Mouse (Mus musculus) brain, embryonic 18.5 days (tissue): ENCODE results near the gene Slc41a1.
"Not testable (repeated sequence)": the region's sequence is repeated elsewhere in the genome, so short reads cannot be mapped to it uniquely, and the experiment has no call there.

Experiments used
- DNase-seq: peaks from one replicate; pipeline ENCODE4 v3.0.0-alpha.2; 2012; ENCODE audit warnings: low read depth, low spot score

Gene Slc41a1

DNA sequence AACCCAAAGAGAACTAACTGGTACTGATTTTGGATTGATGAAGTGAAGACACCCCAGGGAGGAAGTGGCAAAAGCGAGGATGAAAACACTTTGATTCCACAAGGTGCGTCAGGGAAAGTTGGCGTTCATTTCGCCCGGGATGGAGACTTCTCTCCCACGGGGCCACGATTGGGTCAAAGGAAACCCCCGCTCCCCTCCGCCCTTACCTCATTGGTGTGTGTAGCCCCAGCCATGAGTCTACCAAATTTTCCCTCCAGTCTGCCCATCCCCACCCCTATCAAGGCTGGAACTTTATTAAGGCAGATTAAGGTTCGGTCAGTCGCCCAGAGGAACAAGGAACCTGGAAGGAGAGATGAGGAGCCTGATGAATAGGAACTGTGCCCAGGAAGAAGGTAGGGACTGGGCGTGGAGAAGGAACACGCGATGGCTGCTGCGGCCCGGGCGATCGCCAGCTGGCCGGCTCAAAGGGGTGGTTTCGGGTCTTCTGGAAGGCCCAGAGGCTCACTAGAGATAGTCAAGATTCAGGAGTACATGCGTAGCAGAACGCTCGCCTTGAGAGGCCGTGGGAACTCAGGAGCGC lies at the start of gene Slc41a1:
Slc41a1 (plus strand) TSS at position 287 of the 580 bp plus-strand sequence.
- no peak for DNase-seq

DNA sequence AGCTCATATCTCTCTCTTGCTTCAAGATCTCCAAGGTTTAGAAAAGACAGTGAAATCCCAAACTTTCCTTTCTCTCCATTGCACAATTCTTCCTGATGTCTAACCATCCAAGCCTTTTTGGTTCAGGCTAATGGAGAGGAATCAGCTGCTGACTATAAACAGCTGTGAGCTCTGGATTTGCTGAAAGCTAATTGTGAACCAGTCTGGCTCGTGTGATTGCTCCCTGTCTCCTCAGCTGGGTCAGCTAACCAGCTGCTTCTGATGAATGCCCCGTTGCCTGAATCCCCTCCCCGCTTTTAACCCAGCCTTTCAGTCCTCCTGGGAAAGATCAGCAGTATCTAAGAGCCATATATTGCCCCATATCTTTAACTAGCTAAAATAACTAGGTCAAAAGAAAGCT lies 32.7 kb upstream of the Slc41a1 start:
- DNase-seq: no peak

DNA sequence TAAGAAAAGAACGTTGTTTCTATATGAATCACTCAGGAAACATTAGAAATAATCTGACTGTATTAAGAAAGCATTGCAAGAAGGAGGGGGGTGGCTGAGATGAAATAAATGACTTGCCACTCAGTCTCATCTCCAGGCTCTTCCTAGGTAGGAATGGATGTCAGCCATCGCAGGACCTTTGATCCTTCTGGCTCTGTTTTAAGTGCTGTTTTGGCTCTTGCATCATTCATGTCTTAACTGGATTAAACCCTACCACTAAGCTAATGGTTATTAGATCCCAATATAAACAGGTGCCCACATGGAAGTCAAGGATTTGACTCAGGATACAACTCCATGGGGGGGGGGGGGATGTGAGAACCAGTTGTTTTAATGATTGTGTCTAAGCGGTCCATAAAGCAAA lies 32.1 kb upstream of the Slc41a1 start:
- DNase-seq: no peak

DNA sequence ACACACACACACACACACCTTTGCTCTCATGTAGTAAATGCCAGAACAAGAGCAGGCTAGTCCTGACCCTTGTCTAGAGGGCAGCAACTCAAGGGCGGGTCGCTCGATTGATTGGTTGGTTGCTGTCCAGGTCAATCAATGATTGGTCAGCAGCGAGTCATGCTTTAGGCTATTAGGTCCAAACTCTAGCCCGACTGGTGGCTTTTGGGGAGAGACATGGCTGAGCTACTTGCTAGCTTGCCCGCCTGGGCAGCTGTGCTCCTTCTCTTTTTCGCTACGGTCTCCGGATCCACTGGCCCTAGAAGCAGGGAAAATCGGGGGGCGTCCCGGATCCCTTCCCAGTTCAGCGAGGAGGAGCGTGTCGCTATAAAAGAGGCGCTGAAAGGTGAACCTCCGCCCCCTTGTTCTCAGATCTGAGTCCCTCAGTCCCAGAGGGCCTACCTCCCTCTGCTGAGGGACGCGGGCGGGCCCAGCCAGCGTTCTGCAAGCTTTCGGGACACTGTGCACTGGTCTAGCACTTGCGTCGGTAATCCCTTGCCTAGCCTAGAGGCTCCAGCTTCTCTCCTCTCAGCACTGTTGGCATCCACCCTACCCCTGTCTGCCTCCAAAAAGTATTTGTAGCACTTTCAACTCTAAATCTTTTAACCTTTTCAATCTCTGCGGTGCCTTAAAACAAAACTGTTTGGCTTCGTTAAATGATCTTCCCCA lies 29.9 kb upstream of the Slc41a1 start, which contains the start of gene Pm20d1:
Pm20d1 (plus strand) TSS at position 180 of the 708 bp plus-strand sequence.
- DNase-seq: no peak

DNA sequence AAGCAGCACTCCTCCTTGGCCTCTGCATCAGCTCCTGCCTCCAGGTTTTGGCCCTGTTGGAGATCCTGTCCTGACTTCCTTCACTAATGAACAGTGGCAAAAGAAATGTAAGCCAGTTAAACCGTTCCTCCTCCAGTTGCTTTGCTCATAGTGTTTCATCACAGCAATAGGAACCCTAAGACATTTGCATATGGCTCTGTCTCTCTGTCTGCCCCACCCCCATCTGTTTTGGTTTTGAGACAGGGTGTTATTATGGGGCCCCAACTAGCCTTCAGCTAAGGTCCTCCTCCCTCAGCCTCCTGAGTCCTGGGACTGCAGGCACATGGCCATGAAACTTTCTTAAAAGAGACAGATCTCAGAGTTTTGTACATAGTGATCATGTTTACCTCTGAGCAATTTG lies 27.3 kb upstream of the Slc41a1 start:
- DNase-seq: no peak

DNA sequence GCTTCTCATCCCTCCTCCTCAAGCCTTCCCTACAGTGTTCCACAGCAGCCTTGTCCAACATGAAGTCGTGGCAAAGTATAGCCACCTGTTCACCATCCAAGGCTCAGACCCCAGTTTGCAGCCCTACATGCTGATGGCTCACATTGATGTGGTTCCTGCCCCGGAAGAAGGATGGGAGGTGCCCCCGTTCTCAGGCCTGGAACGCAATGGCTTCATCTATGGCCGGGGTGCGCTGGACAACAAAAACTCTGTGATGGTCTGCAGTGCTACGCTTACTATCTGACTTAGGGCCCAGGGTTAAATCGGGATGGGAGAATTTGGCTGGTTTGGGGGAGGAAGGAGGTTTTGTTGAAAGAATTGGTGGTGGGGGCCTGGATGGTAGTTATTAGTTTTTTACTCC lies 26.2 kb upstream of the Slc41a1 start:
- no peak for DNase-seq

DNA sequence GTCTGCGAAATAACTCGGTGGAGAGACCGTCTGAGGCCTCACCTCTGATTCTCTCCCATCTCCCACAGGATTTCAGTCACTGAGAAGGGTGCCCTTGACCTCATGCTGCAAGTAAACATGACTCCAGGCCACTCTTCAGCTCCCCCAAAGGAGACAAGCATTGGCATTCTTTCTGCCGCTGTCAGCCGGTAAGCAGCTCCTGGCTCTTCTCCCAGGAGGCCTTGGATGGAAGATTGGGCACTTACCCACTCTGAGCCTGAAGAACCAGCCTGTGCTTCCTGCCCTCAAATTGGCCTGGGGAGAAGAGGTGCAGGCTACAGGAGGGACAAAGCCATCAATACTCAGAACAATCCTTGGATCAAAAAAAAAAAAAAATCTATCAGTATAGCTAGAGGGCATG lies 24.6 kb upstream of the Slc41a1 start:
- DNase-seq: no peak

DNA sequence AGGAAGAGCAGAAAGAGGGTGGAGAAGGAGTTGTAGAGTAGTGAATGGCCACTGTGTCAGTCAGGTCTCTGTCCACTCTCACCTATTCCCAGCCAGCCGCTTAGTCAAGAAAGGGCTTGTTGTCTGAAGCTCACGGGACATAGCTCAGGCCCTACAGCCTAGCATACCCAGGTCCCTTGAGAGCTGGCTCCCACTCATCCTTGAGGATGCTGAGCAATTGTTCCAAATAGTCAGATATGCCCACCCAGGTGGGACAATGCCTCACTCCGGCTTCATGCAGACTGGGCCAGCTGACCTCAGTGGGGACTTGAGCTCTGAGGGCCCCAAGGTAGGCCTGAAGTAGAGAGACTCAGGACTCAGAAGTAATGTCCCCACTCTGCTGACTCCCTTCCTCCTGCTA lies 23.1 kb upstream of the Slc41a1 start:
- no peak for DNase-seq

DNA sequence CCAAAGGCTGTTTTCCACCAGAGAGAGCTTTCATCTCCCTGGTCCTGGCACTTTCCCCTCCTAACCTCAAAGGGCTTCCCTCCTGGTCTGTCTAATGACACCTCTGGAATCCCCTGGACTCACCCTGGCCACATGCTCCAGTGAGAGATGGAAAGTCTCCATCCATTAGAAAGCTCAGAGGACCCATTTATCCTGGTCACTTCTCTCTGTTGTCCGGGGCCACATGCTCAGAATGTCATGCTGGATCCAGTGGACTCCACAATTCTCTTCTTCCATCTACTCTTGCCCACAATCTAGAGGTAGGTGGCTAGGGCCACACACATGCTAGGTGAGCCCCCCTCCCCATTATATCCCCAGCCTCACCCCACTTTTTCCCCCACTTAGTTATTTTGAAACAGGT lies 18.3 kb upstream of the Slc41a1 start:
- DNase-seq: no peak

DNA sequence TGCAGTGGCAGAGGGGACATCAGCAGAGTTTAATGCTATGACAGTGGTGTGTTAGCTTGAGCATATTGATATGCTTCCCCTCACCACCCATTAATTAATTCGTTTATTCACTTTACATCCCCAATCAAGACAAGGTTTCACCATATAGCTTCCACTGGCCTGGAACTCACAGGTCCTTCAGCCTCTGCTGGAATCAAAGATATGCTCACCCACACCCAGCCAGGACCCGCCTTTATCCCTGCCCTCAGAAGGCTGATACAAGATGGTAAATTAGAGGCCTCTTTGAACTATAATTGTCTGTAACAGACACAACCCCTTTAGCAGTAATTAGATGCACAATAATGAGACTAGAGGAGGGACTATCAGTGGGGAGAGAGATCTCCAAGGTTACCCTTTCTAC lies 17.6 kb upstream of the Slc41a1 start:
- DNase-seq: no peak

DNA sequence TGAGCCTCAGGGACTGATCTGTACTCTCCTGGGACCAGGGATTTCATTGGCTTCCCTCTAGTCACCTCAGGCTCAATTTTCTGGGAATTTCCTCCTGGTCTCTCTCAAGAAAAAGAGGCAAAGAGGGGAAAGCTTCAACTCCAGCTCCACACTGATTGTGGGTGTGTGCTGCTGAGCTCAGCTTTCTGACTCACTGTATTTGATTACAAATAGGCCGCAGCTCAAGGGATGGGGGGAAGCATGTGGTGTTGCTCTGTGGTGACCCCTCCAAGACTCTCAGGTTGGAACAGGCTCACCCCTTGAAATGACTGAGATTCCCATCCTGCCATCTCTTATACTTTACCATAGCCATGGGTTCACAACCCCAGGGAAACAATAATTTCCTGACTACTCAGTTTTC lies 15.9 kb upstream of the Slc41a1 start:
- no peak for DNase-seq

DNA sequence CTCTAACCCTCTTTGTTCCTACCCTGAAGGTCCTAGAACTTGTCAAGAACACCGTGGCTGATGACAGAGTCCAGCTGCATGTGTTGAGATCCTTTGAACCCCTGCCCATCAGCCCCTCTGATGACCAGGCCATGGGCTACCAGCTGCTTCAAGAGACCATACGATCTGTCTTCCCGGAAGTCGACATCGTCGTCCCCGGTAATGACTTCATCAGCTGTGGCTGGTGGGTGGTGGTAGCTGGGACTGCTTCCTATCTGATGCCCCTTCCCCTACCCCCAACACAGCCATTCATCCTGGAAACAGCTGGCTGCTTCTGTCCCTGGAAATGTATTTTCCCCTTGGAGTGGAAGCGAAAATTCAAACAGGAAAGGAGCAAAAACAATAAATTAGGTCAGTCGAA lies 15.3 kb upstream of the Slc41a1 start:
- no peak for DNase-seq

DNA sequence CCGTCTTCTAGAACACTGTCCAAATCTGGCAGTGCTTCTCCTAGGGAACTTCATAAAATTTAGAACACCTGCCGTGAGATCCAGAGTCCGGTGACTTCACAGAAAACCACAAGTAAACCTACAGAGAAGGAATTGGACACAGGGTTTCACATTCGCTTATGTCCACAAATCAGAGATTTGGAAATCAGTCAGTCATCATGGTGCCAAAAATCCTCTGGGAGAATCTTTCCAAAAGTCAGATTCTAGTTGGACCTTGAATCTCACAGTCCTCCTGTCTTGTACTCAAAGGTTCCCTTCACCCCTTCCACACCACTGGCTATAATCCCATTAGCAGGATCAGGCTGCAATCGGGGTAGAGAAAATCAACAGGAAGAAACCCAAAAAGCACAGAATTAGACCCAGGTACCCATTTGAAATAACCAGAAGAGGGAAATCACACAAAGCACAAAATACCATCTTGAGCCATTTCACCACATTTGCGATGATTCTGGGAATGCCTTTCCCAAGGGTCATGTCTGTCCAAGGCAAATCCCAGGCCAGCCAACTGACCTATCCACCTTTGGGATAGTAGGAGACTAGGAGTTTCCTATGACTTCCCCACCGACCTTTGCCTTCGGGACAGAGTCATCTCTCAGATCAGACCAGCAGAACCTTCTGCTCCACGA lies 14.5 kb upstream of the Slc41a1 start:
- DNase-seq: no peak

DNA sequence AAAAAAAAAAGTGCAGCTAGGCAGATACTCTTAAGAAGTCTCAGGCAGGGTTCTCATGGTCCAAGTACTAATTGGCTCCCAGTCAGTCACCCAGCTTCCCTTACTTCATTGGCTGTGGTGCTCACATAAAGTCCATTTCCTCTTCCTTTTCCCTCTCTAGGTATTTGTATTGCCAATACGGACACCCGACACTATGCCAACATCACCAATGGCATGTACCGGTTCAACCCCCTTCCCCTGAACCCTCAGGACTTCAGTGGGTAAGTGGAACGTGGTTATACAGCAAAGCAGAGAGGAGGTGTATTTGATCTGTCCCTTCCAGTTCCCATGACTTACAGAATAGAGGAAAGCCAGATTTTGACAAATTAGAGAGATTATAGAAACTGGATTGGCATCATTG lies 13.6 kb upstream of the Slc41a1 start:
- no peak for DNase-seq

DNA sequence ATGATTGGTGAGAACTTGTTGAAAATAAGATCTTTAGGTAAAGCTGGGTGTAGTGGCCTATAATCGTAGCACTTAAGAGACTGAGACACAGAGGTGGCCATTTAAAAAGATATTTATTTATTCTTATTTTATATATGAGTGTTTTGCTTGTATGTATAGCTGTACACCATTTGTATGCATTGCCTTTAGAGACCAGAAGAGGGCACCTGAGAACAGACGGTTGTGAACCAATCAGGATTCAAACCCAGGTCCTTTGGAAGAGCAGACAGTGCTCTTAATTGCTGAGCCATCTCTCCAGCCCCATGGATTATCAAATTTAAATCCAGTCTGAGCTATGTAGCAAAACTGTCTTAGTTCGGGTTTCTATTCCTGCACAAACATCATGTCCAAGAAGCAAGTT lies 13.1 kb upstream of the Slc41a1 start:
- no peak for DNase-seq

DNA sequence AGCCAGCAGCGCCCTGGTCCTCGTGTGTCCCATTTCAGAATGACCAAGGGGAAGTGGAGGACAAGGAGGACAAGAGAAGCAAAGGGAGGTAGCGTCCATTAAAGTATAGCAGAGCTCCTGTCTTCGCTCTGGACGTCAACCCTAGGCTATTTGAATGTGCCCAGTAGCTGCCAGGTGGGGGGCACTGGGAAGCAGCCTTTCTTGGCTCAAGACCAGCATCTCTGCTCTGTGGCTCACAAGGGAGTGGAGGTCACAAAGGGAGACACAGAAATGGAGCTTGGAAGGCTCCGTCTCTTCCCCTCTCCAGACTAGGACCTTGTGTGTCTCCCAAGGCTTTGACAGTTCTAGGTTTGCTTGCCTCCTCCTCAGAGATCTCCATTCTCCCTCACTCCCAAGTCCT lies 10.4 kb upstream of the Slc41a1 start:
- no peak for DNase-seq

DNA sequence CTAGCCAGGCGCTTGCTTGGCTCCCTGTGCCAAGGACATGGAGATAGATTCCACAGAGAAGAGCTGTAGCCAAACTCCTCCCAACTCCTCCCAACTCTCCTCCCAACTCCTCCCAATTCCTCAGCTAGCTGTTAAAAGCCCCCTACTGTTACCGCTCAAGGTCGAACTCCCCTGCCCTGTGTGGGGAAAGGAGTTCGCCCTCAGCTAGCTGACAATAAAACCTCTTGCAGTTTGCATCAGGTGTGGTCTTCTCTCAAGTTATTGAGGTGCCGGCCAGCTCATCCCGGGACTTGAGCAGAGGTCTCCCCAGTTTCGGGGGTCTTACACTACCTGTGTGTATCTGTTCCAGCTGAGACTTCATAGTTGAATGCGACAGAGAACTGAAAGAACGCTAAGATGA lies 6.9 kb upstream of the Slc41a1 start:
- DNase-seq: not testable (repeated sequence)

DNA sequence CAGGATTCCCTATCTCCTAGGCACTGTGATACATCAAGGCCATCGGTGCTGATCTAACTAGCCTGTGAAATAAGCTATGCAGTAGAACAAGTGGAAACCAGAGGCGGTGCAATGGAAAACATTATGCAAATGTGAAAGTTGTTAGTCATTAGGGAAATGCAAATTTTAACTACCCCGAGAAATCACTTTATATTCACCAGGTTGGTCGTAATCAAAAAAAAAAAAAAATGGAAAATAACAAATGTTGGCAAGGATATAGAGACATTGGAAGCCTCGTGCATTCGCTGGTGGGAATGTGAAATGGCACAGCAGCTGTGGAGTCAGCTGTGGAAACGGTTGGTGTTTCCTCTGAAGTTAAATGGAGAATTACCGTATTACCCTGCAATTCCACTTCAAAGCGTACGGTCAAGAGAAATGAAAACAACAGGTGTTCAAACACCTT lies 6.4 kb upstream of the Slc41a1 start:
- no peak for DNase-seq

DNA sequence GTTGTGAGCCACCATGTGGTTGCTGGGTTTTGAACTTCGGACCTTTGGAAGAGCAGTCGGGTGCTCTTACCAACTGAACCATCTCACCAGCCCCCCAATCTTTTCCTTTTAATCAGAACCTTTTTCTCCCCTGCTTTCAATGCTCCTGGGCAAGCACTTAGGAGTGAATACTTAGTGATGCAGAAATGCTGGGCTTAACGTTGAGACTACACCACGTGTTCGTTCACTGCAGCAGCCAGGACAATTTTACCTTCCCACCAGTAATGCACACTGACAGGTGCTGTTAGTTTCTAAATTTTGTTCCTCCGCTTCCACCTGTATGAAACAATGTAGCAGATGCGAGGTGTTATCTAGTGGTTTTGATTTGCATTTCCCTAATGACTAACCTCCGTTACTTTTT lies 5.0 kb upstream of the Slc41a1 start:
- DNase-seq: no peak

DNA sequence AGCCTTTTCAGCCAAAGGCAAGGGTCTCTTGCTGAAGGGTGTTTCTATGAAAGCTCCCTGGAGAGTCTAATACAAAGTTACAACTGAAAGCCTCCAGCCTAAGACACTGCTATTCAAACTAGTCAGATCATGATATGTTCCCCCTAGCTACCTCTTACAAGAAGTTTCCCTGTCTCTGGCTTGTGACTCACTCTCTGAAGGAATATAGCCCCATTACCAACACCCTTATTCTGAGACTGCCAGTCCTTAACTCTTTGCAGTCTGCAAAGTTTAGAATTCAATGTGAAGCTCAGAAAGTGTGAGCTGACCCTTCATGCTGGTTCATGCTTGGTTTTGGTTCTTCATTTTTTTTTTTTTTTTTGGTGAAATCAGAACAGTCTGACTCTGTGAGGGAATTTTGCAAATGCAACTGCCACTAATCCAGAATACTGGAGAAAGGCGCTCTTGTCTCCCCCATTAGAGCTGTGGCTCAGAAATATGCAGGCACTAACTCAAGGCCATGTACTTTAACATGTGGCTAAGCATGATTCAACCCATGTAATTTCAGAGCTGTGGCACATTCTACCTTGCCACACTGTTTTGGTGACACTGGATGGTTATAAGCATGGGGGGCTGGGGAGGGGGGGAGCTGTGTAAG lies 4.3 kb upstream of the Slc41a1 start:
- no peak for DNase-seq

DNA sequence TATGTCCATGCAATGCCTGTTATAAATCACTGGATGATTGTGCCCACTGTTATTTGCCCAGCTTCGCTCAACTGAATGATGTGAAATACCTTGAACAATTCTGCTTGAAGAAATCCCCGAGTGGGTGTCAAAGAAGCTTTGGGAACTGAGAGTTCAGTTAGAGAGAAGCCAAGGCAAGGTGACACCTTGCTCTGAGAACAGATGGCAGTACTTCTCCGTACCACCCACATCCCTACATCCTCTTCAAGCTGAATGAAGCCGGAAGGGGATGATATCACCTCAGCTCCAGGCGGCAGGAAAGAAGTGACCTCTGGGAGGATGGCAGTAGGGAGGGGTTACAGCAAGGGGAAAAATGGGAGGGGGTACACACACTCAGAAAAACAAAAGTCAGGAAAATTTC lies 3.7 kb upstream of the Slc41a1 start:
- DNase-seq: no peak

DNA sequence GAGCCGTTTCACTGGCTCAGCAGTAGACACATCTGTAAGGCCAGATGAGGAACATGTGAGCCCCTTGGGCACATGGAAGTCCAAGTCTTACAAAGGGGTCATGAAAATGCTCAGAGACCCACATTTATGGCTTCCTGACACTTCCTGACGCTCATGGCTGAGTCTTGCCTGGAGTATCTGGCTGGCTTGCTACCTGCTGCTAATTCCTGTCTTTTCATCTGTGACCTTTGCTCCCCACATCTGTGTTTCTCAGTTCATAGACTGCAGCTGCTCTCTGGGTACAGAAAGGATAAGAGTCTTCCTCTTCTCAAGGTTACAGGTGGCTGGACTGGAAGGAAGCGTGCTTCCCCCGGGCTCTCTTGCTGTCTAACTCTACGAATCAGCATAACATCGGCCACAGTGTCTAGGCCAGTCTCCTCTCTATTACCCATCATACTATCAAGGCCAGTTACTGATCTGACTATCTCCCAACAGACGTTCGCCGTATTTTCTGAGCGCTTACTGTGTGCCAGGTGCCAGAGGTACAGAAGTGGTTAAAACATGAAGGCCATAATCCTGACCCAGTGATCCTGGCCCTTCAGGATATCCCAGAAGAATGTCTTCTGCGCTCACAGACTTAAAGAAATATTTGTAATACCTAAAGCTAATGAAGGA lies 2.6 kb upstream of the Slc41a1 start:
- DNase-seq: no peak
